Mouse (Mus musculus): ENCODE measurements around the gene Tcf7l1. TPM values are rescaled to one million over a fixed set of nuclear protein-coding genes. Genes with fewer than 3 reads are reported as not detected.
A peak's percentile ranks its signal among the peaks of the same experiment; 100 is the strongest.

Gene Tcf7l1
- total RNA-seq, 2 experiments from 2014 or later = 2.0 to 3.6 TPM

- intact Hi-C loops (cut with DNase I) = no loop called here
- no peak for DNase-seq (ENCODE audit: low spot score in 2 of 2)
Measured at GRCm38 (mm10) chr6:72608662-72609184, 180.3 kb downstream of the Tcf7l1 start.

DNA sequence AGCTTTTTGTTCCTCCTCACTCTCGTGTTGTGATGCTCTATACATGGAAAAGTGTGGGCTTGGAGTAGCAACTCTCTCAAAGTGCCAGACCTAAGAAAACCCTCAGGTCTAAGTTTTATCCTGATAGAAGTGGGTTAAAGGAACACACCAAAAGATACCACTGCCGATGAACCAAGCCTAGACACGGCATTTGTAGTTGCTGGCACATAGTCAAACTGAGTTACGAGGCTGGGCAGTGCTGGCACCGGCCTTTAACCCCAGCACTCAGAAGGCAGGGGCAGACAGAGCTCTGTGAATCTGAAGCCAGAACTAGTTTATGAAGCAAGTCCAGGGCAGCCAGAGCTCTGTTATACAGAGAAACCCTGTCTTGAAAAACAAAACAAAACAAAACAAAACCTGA is 181.4 kb downstream of the Tcf7l1 start:
- intact Hi-C loops (cut with DNase I) = no loop called here
- DNase-seq (ENCODE audit: low spot score in 2 of 2) = no peak

DNA sequence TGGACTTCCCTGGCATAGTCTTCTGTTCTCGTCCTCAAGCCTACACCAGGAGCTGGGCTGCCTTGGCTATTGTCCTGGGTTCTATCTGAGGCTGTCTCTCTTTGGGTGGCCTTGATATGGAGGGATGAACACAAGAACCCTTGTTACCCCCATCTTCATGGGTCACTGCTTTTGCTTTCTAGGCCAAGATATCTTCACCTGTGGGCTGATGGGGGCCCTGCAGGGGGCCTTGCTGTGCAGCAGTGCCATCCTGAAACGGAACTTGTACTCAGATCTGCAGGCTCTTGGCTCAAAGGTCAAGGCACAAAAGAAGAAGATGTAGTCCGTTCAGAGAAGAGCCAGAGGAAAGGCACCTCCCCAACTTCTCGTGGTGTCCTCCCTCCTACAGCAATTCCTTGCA is 182.0 kb downstream of the Tcf7l1 start:
- no peak for DNase-seq (ENCODE audit: low spot score in 2 of 2)
- intact Hi-C loops (cut with DNase I) = no loop called here

GRCm38 (mm10) chr6:72604066-72604465 is 185.0 kb downstream of the Tcf7l1 start:
- no peak for DNase-seq (ENCODE audit: low spot score in 2 of 2)
- intact Hi-C loops (cut with DNase I) = no loop called here

- peak; percentile 82 to 88 for DNase-seq (ENCODE audit: low spot score in 2 of 2)
- intact Hi-C loops (cut with DNase I) = no loop called here
Measured at GRCm38 (mm10) chr6:72601732-72602131, 187.3 kb downstream of the Tcf7l1 start.

- intact Hi-C loops (cut with DNase I) = no loop called here
- DNase-seq (ENCODE audit: low spot score in 2 of 2) = no peak
Measured at GRCm38 (mm10) chr6:72600771-72601170, 188.3 kb downstream of the Tcf7l1 start.

GRCm38 (mm10) chr6:72600216-72600615 is 188.8 kb downstream of the Tcf7l1 start:
- no peak for DNase-seq (ENCODE audit: low spot score in 2 of 2)
- intact Hi-C loops (cut with DNase I) = no loop called here

GRCm38 (mm10) chr6:72598791-72599557 is 190.1 kb downstream of the Tcf7l1 start:
- intact Hi-C loops (cut with DNase I) = no loop called here
- DNase-seq (ENCODE audit: low spot score in 2 of 2) = no peak

- intact Hi-C loops (cut with DNase I) = no loop called here
Measured at GRCm38 (mm10) chr6:72597956-72598753, 190.9 kb downstream of the Tcf7l1 start, which contains the start of the genes Elmod3 and Retsat. TSS of gene Elmod3 (minus strand) at chr6:72598413. TSS of gene Retsat (plus strand) at chr6:72598475.

DNA sequence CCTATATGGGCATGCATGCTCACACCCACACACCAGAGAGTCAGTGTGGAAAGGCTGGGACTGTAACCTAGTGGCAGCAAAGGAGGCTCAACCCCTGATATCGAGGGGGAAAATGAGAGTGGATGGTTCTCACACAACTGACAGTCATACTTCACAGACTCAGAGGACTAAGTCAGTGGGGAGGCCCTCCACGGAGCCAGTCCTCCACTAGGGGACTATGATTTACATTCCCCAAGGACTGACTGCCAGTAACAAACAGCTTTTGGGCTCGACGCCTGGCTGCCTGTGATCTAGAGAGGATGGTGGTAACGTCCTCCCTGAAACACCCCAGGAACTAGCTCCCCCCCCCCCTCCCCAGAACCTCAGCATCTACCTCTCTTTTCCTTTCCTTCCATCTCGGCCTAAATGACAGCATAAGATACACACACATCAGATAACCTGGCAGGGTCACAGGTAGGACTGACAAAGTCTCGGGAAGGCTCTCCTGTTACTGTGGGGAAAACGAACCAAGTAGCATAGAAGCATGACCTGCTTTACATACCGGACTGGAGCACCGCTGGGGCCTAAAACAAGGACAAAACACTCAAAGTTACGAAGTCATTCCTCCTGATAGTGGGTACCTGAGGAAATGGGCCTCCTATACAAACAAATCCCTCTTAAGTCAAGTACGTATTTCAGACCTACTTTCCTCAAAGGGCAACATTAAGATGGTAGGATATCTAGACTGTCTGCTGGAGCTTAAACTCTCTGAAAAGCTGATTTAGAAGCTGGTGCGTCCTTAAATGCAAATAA is 191.8 kb downstream of the Tcf7l1 start:
- intact Hi-C loops (cut with DNase I) = no loop called here
- DNase-seq (ENCODE audit: low spot score in 2 of 2) = peak in 1 of 2 experiments; percentile 29

More at GRCm38 (mm10) chr6:72597956-72598753, 190.9 kb downstream of the Tcf7l1 start, which contains the start of the genes Elmod3 and Retsat:
- DNase-seq (ENCODE audit: low spot score in 2 of 2) = peak; percentile 88 to 97

- DNase-seq (ENCODE audit: low spot score in 2 of 2) = no peak
- intact Hi-C loops (cut with DNase I) = no loop called here
Measured at GRCm38 (mm10) chr6:72593914-72594313, 195.1 kb downstream of the Tcf7l1 start.

- intact Hi-C loops (cut with DNase I) = no loop called here
- DNase-seq (ENCODE audit: low spot score in 2 of 2) = peak; percentile 26 to 34
Measured at GRCm38 (mm10) chr6:72593011-72593803, 195.8 kb downstream of the Tcf7l1 start.

- intact Hi-C loops (cut with DNase I) = no loop called here
- DNase-seq (ENCODE audit: low spot score in 2 of 2) = no peak
Measured at GRCm38 (mm10) chr6:72590111-72590510, 198.9 kb downstream of the Tcf7l1 start.

GRCm38 (mm10) chr6:72588307-72588706 is 200.7 kb downstream of the Tcf7l1 start:
- intact Hi-C loops (cut with DNase I) = no loop called here

DNA sequence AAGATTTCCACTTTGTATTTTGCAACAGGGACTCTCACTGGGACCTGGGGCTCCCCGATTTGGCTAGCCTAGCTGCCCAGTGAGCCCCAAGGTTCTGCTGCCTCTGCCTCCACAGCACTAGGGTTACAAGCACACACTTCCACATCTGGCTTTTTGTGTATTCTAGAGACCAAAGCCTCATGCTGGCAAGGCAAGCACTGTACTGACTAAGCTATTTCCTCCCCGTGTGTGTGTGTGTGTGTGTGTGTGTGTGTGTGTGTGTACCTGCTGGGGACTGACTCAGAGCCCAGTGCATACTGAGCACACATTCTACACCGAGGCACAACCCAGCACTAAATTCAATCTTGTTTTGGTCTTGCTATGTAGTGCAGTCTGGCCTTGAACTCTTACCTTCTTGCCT is 202.4 kb downstream of the Tcf7l1 start:
- no peak for DNase-seq (ENCODE audit: low spot score in 2 of 2)
- intact Hi-C loops (cut with DNase I) = no loop called here

More at GRCm38 (mm10) chr6:72588307-72588706, 200.7 kb downstream of the Tcf7l1 start:
- DNase-seq (ENCODE audit: low spot score in 2 of 2) = no peak

- intact Hi-C loops (cut with DNase I) = no loop called here
Measured at GRCm38 (mm10) chr6:72584154-72584553, 204.9 kb downstream of the Tcf7l1 start.

GRCm38 (mm10) chr6:72583211-72583839 is 205.7 kb downstream of the Tcf7l1 start:
- intact Hi-C loops (cut with DNase I) = no loop called here
- no peak for DNase-seq (ENCODE audit: low spot score in 2 of 2)

More at GRCm38 (mm10) chr6:72584154-72584553, 204.9 kb downstream of the Tcf7l1 start:
- DNase-seq (ENCODE audit: low spot score in 2 of 2) = no peak

DNA sequence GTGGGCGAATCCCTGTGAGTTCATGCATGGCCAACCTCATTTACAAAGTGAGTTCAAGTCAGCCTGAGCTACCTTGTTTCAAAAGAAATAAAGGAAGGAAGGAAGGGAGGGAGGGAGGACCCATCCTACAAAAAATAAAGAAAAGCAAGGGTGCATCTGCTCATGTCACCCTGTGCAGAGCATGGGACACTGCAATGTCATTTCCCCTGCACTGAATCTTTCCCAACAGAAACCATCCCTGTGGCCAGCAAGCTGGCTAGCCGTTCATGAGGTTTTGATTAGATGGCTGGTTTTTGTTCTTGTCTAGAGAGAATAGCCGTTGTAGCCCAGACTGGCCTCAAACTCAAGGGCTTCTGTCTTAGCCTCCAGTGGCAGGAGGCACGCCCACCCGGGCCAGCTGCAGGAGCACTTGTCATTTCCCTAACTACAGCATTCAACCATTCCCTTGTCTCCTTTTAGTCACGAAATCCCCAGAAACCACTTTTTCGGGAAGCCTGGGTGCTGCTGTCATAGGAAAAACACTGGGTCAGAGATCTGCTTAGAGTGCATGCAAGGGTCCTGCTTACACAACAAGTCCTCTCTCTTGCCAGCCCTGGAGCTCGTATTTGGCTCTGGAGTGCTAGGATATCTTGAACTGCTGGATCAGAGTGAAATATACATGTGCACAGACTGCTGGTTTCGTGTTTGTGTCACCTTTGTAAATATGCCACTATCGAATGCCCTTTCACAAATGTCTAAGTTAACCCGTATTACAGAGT is 207.2 kb downstream of the Tcf7l1 start:
- no peak for DNase-seq (ENCODE audit: low spot score in 2 of 2)
- intact Hi-C loops (cut with DNase I) = no loop called here

Data from left cerebral cortex, postnatal 25 days (tissue).